Mouse (Mus musculus) layer of hippocampus, adult 9-11 months (tissue): ENCODE measurements at regions not wholly inside any gene's neighbourhood (a gene's known extent, or its start where the extent isn't known, plus 50 kb on each side); places are given as distances from the start of the nearest gene placed in this dataset.
"Not testable (repeated sequence)": the region's sequence is repeated elsewhere in the genome, so short reads cannot be mapped to it uniquely, and the experiment has no call there.

ENCODE experiments used
- DNase-seq: peaks from one replicate; pipeline ENCODE4 v3.0.0; 2022

GRCm38 (mm10) chr7:36218386-36218785 is 415.6 kb upstream of the Zfp507 start:
- no peak for DNase-seq

- DNase-seq, result no peak
Measured at GRCm38 (mm10) chr7:36210034-36210433, 407.2 kb upstream of the Zfp507 start.

- peak; percentile 46 for DNase-seq
Measured at GRCm38 (mm10) chr7:36207525-36208260, 404.9 kb upstream of the Zfp507 start.

GRCm38 (mm10) chr7:36198091-36198700 is 395.4 kb upstream of the Zfp507 start:
- DNase-seq, result no peak

- no peak for DNase-seq
Measured at GRCm38 (mm10) chr7:36196154-36196720, 393.4 kb upstream of the Zfp507 start.

- no peak for DNase-seq
Measured at GRCm38 (mm10) chr7:36192645-36193044, 389.8 kb upstream of the Zfp507 start.

- DNase-seq, result no peak
Measured at GRCm38 (mm10) chr7:36177947-36178346, 375.1 kb upstream of the Zfp507 start.

- DNase-seq, result peak; percentile 64
Measured at GRCm38 (mm10) chr7:36175296-36175695, 372.5 kb upstream of the Zfp507 start.

GRCm38 (mm10) chr7:36172511-36172910 is 369.7 kb upstream of the Zfp507 start:
- not testable (repeated sequence) for DNase-seq

GRCm38 (mm10) chr7:36157270-36157945 is 354.6 kb upstream of the Zfp507 start:
- DNase-seq, result no peak

- no peak for DNase-seq
Measured at GRCm38 (mm10) chr7:36156595-36156994, 353.8 kb upstream of the Zfp507 start.

- no peak for DNase-seq
Measured at GRCm38 (mm10) chr7:36155576-36155975, 352.8 kb upstream of the Zfp507 start.

- no peak for DNase-seq
Measured at GRCm38 (mm10) chr7:36155159-36155558, 352.4 kb upstream of the Zfp507 start.

- no peak for DNase-seq
Measured at GRCm38 (mm10) chr7:36150871-36151560, 348.2 kb upstream of the Zfp507 start.

- DNase-seq, result no peak
Measured at GRCm38 (mm10) chr7:36136571-36136970, 333.8 kb upstream of the Zfp507 start.

GRCm38 (mm10) chr7:36134557-36134956 is 331.8 kb upstream of the Zfp507 start:
- DNase-seq, result no peak

GRCm38 (mm10) chr7:36133658-36134143 is 330.9 kb upstream of the Zfp507 start:
- DNase-seq, result no peak

- no peak for DNase-seq
Measured at GRCm38 (mm10) chr7:36133026-36133425, 330.2 kb upstream of the Zfp507 start.

- DNase-seq, result no peak
Measured at GRCm38 (mm10) chr7:36132569-36132968, 329.8 kb upstream of the Zfp507 start.

- DNase-seq, result no peak
Measured at GRCm38 (mm10) chr7:36097054-36097453, 294.3 kb upstream of the Zfp507 start.

- peak; percentile 63 for DNase-seq
Measured at GRCm38 (mm10) chr7:36095258-36096130, 292.7 kb upstream of the Zfp507 start.

GRCm38 (mm10) chr7:36091132-36091531 is 288.3 kb upstream of the Zfp507 start:
- DNase-seq, result no peak
